Mouse (Mus musculus): ENCODE results near the gene Pcp4l1. TPM values are rescaled to one million over a fixed set of nuclear protein-coding genes. Genes with fewer than 3 reads are reported as not detected.

Pcp4l1 gene
- total RNA-seq, 2 experiments from 2014 or later, result 3.6 TPM; not detected in 1

DNA sequence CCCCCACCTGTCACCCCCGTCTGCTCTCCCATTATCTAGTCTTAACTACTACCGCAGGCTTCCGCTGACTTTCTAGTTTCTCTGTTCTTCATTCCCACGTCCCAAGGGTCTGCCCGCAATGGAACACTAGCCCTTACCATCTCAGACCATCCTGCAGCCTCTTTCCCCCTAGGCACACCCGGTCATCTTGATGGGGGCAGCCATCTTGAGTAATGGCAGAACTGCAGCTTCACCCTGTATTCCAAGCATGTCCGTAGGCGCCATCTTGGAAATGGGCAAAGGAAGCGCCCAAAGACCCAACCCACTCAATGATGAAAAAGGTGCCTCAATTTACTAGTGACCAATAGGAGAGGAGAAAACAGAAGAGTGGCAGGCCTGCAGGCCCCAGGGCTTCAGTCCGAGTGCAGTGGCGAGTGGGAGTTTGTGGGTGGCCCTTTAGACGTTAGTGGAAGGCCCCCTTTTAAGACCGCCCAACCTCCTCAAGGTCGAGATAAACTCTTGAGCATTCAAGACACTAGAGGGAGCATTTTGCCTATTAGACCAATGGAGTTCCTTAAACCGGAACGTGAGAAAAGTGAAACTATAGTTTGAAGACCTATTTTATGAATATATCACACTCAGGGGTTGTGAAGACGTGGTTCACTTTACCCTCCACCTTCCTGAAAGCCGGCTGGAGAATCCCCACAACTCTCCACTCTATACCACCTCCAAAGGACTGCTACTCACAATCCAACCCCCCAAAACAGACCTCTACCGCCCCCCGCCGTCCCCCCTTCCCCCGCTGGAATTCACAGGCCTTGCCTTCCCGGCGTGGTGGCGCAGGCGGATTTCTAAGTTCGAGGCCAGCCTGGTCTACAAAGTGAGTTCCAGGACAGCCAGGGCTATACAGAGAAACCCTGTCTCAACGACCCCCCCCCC, 26.4 kb upstream of the Pcp4l1 start, which contains the start of gene Tomm40l:
Gene Tomm40l, minus strand, starts transcription at position 277 of the 918 bp plus-strand sequence.
- peak; percentile 95 for ATAC-seq (replicated peaks; ENCODE audit: low FRiP score, low TSS enrichment, poor library complexity, severe bottlenecking)

DNA sequence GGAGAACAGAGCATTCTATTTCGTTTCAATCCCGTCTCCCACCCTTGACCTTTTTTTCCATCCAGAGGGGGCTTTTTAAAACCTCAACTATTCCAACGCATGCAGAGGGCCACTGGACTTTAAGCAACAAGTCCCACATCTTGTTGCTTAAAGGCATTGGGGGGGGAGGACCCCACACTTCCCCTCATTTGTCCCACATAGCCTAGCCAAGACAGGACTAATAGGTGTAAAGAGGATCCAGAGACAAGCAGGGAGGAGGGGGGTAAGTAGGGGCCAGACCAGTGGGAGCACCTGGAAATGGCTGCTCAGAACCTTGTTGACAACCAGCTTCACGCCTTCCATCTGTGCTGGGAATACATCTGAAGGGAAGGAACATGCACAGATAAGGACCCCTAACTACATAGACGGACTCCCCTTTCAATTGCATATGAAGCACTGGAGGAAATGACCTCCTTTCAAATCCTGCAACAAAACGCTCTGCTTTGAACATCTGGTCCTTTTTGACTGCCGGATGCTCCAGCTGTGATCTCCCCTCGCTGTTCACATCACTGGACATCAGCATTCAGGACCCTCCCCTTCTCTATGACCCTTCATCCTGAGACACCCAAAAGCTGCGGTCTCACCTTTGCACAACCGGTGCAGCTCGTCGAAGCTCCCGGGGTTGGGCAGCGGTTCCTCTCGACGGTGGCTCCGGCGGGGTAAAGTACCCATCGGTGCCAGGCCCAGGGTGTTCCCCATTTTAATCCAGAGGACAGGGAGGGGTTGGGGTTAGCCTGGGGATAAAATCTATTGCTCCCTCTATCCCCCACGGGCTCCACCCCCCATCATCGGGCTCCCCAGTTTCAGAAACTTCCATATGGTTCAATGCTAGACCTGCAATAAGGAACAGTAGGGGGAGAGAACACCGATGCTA, 25.5 kb upstream of the Pcp4l1 start:
- ATAC-seq (replicated peaks; ENCODE audit: low FRiP score, low TSS enrichment, poor library complexity, severe bottlenecking), result no peak

DNA sequence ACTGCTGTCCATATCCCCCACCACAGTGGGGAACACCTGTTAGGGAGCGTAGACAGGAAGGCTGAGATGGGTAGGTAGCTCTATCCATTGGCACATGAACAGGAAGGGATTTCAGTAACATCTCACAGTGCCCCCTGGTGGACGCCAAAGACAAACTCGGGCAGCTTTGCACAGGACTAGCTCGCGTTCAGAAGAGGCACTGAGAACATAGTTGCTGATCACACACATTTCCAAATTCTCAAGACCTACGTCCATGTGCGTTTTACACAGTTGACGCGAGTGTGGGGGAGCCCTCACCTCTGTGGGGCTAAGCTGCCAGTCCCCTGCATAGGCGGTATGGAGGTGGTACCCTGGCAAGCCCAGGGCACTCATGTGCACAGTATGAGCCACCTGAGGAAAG, 24.8 kb upstream of the Pcp4l1 start:
- peak; percentile 56 for ATAC-seq (replicated peaks; ENCODE audit: low FRiP score, low TSS enrichment, poor library complexity, severe bottlenecking)

DNA sequence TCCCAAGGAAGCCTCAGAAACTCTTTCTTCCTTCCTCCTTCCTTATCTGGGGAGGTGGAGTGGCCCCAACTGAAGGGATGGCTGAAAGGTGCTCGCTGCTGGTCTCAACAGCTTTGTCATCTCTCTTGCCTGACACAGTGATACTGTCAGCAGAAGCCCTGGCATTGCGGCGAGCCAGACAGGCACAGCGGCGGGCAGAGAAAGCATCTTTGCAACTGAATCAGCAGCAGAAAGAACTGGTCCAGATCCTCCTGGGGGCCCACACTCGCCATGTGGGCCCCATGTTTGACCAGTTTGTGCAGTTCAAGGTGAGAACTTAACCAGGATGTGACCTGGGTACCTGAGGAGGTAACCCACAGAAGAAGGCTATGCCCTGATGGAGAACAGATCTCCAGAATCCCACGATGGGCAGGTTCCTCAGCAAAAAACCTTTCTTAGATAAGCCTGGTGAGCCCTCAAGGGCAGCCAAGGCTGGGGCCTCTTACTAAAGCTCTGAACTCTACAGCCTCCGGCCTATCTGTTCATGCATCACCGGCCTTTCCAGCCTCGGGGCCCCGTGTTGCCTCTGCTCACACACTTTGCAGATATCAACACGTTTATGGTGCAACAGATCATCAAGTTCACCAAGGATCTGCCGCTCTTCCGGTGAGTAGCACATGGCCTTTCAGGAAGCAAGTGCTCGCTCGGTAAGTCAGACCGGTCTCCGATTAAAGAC, 20.3 kb upstream of the Pcp4l1 start:
- no peak for ATAC-seq (replicated peaks; ENCODE audit: low FRiP score, low TSS enrichment, poor library complexity, severe bottlenecking)

DNA sequence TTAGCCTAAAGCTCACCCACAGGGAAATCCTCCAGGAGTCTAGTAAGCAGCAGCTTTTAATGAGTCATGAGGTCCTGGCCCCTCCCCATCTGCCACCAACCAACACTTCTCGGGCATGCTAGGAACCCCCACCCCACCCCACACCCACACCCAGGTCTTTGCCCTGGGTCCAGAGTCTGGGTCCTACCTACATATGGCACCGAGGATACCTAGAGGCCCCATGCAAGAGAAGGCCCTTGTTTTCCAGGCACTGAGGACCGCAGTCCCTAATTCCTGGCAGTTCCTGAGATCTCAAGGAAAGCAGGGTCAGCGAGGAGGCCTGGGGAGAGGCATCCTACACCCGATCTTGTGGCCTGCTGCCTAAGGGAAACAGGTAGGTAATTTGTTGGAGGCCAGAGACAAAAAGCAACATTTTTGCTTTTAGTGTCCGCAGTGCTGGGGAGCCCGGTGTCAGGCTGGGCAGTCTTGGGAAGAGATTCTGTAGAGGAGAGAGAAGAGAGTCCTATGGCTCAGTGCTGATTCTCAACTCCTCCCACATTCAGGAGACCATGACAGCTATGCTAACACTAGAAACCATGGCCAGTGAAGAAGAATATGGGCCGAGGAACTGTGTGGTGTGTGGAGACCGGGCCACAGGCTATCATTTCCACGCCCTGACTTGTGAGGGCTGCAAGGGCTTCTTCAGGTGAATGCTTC, 17.9 kb upstream of the Pcp4l1 start, which contains the start of gene Nr1i3:
Gene Nr1i3, plus strand, starts transcription at position 170 of the 696 bp plus-strand sequence.
- no peak for ATAC-seq (replicated peaks; ENCODE audit: low FRiP score, low TSS enrichment, poor library complexity, severe bottlenecking)

DNA sequence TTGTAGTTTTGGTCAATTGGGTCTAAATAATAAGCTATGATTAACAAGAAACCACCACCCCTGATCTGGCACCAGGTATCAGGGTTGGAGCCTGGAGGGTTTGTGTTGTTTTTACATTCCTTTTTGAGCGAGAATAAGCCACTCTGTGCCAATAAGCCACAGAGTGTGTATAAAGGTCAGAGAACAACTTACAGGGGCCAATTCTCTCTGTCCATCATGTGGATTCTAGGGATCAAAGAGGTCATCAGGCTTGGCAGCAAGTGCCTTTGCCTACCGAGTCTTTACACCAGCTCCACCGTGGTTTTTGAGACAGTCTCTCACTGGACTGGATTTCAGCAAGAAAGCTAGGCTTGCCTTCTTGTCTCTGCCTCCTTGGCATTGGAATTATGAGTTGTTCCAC, 16.8 kb upstream of the Pcp4l1 start:
- ATAC-seq (replicated peaks; ENCODE audit: low FRiP score, low TSS enrichment, poor library complexity, severe bottlenecking), result no peak

DNA sequence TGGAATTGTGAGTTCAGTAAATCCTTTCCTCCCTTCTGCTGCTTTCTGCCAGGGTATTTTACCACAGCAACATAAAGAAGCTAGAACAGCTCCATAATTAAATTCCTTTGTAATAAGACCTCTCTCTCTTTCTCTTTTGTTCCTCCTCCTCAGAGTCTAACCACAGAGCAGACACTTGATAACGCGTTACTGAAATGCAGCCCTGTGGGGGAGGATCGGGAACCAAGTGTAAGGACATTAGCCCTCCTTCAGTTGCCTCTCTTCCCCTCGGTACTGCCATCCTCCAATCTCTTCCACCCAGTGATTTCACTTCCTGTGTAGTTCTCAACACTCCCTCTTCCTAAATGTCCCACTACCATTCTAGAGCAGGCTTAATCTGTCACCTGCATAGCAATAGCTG, 13.3 kb upstream of the Pcp4l1 start:
- peak; percentile 56; the same call in 1 of the 2 replicates for ATAC-seq (replicated peaks; ENCODE audit: low FRiP score, low TSS enrichment, poor library complexity, severe bottlenecking)

DNA sequence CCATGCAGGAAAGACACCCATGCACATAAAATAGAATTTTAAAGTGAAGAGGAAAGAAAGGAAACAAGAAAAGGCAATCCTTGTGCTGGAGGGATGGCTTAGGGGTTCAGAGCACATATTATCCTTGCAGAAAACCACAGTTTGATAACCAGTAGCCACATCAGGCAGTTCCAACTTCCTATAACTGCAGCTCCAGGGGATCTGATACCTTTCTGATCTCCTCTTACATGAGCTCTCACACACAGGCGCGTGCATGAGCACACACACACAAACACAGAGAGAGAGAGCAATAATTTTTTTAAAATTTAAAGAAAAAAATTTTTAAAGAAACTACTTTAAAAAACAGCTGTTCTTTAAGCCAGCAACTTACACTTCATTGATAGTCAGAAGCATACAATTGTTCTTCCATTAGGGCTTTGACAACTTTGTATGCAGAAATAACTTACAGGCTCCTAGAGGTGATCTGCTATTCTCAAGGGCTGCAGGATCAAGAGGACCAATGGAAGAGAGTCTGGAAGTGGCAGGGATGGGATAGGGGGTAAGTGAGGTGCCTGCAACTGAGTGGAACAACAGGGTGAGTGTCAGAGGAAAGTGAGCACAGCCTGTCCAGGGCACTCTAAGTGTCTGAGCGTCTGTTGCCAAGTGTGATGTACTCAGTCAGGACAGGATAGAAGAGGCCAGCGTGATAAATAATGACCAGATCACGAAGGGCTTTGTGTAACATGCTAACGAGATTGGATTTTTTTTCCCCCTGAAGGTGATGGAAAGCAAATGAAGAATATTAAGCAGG, 9.8 kb upstream of the Pcp4l1 start:
- ATAC-seq (replicated peaks; ENCODE audit: low FRiP score, low TSS enrichment, poor library complexity, severe bottlenecking), result no peak

DNA sequence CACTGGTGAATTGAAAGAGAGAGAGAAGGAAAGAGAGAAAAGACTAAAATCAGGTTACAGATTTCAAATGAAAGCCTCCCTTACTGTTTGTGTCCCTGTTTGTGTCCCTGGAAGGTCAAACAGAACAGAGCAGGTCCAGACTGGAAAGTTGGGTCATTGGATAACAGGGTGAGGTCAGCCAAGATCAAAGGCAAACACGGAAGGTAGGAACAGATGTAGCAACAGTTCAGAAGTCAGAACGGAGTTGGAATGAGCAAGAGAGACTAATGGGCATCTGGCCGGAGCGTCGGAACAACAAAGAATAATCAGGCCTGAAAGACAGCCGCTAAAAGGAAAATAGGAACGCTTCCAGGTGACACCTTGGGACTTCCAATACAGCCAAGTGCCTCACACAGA, 8.2 kb upstream of the Pcp4l1 start:
- no peak for ATAC-seq (replicated peaks; ENCODE audit: low FRiP score, low TSS enrichment, poor library complexity, severe bottlenecking)

DNA sequence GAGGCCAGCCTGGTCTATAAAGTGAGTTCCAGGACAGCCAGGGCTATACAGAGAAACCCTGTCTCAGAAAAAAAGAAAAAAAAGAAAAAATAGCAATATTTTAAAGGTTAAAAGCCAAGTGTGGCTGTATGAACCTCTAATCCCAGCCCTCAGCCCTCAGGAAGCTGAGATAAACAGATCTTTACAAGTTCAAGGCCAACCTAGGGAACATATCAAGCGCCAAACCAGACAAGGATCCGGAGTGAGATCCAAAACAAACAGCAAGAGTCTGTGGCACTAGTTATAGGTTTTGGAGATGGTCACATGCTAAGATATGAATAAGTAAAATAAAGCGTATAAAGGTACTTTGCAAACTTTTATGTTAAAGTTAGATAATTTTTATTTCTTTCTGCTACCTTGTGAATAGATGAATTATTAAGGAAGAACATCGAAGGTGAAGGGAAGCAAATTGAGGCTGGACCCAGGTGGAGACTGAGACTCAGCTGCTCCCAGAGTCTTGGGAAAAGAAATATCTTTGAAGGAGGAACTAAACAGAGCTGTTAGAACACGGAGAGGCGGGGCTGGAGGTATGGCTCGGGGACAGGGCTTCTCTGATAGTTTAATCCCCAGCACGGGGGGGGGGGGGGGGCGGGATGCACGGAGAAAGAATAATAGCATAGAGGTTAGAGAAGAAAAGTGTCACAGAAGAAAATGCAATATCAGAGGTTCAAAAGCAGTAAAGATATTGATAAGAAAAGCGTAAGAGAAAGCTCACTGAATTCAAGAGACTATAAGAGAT, 7.6 kb upstream of the Pcp4l1 start:
- ATAC-seq (replicated peaks; ENCODE audit: low FRiP score, low TSS enrichment, poor library complexity, severe bottlenecking), result no peak

DNA sequence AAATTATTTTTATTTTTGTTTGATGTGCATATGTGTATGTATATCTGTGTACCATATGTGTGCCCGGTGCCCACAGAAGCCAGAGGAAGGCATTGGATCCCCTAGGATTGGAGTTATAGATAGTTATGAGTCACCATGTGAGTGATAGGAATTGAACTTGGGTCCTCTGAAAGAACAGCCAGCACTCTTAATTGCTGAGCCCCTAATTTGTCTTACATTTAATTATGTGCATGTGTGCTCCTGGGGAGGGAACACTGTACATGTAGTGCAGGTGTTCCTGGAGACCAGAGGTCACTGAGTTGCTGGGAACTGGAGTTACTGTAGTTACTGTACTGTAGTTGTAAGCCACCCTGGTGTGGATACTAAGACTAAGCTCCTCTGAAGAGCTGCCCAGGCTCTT, 4.7 kb upstream of the Pcp4l1 start:
- no peak for ATAC-seq (replicated peaks; ENCODE audit: low FRiP score, low TSS enrichment, poor library complexity, severe bottlenecking)

DNA sequence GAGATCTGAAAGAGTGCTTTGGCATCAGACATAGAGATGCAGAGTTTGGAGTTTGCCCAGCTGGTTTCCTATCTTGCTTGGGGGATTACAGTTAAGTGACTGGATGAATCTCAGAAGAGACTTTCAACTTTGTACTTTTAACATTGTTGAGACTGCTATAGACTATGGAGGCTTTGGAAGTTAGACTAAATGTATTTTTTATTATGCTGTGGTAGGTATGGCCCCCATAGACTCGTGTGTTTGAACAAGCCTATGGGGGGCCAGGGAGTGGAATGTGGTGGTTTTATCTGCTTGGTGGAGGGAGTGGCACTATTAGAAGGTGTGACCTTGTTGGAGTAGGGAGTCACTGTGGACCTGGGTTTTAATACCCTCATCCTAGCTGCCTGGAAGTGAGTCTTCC, 3.5 kb upstream of the Pcp4l1 start:
- ATAC-seq (replicated peaks; ENCODE audit: low FRiP score, low TSS enrichment, poor library complexity, severe bottlenecking), result no peak

DNA sequence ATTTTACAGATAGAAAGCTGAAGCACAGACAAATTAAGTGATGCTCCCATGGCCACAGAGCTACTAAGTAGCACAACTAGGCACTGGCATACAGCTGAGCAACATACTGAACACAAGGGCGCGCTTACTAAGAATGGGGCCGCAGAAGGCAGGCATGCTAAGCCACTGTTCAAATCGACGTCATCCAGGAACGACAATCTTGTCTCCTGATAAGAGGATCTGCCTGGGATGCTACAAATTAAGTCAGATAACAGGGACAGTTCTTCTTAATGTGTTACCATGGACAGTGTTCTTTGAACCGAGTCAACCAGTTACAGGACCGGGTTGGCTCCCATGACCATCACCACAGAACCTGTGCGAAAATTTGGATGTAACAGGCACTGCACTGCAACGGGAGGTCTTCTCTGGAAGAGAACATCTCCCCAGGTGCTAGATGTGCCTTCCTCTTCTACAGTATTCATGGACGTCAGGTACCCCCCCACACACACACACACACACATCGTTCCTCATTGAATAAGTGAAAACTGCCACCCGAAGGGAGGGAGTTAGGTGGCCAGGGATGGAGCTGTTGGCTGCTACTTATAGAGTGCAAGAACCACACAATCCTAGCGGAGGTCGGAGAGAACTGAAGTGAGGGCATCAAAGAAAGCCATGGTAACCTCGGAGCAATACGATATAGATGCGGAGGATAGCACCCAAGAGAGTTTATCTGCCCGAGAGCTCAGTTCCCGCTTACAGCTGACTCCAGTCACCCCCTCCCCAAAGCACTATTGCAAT, 834 bp downstream of the Pcp4l1 start:
- peak; percentile 39; the same call in 1 of the 2 replicates for ATAC-seq (replicated peaks; ENCODE audit: low FRiP score, low TSS enrichment, poor library complexity, severe bottlenecking)

DNA sequence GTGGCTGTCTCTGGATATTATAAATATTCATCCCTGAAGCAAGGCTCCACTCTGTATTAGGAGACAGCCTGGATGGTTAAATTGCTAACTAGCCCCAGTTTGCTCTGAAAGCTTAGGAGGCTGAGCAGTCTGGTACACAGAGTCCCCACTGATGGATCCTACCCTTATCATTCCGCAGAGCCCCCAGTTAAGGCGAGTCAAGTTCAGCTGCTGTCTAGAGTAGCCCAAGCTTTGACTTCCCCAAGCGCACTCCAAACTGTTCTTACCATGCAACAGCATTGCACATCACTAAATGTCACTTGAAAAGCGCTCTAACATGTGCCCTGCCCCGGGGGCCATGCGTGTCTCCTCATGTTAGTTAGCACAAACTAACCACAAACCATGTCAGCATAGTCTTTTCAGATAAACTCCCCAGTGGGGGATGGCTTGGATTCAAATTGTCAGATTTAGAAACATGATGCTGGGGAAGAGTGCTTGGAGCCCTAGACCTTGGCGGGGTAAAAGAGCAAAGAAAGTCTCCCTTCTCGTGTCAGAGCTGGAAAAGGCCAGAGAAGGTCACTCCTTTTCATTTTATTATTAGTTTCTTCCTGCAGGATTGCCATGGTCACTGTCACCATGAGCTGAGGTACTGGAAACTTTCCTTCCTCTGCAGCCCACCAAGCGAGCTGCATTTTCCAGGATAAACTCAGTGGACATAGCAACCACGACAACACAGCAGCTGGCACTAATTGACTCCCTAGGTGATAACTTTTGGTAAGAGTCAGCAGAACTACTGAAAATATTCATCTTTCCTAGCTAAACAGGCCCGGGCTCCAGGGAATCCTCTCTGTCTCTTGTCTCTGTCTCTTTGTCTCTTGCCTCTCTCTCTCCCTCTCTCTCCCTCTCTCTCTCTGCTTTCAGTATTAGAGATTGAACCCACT, 1.9 kb downstream of the Pcp4l1 start:
- ATAC-seq (replicated peaks; ENCODE audit: low FRiP score, low TSS enrichment, poor library complexity, severe bottlenecking), result no peak

DNA sequence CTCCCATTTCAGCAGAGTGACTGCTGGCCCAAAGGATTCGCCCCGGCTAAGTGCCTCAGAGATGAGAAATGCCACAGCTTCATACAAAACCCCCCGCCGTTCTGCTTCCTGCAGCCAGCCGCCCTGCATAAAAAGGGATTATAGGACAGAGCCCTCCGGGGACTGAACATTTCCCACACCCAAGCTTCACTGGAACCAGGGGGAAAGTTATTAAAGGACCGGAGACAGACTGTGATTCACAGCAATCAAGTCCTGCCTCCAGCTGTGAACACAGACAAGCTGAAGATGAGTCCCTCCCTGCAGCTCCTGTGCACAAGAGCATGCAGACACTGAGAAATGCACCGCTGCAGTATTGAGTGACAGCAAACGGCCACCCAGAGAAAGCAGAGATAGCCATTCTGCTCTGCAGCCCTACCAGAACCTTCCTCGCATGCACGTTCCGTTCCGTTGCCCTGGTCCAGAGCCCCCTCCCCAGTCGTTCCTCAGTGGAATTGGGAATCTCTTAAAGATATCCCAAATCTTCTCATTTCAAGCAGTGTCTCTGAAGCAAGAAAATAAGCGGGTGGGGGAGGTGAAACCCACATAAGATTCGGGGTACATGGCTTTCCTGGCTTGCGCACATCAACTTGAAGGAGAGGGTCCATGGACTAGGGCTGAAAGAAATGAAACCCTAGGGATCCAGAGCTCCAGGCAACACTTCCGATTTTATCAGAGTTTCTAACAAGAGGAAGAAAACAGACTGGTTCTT, 2.8 kb downstream of the Pcp4l1 start:
- ATAC-seq (replicated peaks; ENCODE audit: low FRiP score, low TSS enrichment, poor library complexity, severe bottlenecking), result no peak

Data from megakaryocyte-erythroid progenitor cell, adult 5-6 weeks (primary cell).